Mouse (Mus musculus) neural tube, embryonic 12.5 days (tissue): ENCODE results near the gene Prdm4. TPM values are rescaled to one million over a fixed set of nuclear protein-coding genes. Genes with fewer than 3 reads are reported as not detected.
A peak's percentile ranks its signal among the peaks of the same experiment; 100 is the strongest.

Experiments used
- ATAC-seq: fragments of 200-750 bp; cut with Nextera tagmentation; 2 replicates; pipeline ENCODE4 v1.8.0; 2017; ENCODE audit warnings: low read depth, mild to moderate bottlenecking, moderate TSS enrichment, moderate library complexity; ENCODE audit not compliant: low FRiP score
- H3K27ac ChIP-seq: fragments of 300-500 bp; sonication (generic); 2 replicates; pipeline ENCODE4 v1.5.1; 2016
- H3K27me3 ChIP-seq: fragments of 300-500 bp; sonication (generic); replicated peaks from 2 replicates; pipeline ENCODE4 v1.6.1; 2016; ENCODE audit warnings: mild to moderate bottlenecking
- H3K36me3 ChIP-seq: fragments of 300-500 bp; sonication (generic); 2 replicates; pipeline ENCODE4 v1.6.1; 2016; ENCODE audit warnings: mild to moderate bottlenecking
- H3K4me1 ChIP-seq: fragments of 300-500 bp; sonication (generic); 2 replicates; pipeline ENCODE4 v1.6.1; 2016
- H3K4me2 ChIP-seq: fragments of 300-500 bp; sonication (generic); replicated peaks from 2 replicates; pipeline ENCODE4 v1.6.1; 2016; ENCODE audit warnings: mild to moderate bottlenecking
- H3K4me3 ChIP-seq: fragments of 300-500 bp; sonication (generic); 2 replicates; pipeline ENCODE4 v1.5.1; 2016
- H3K9ac ChIP-seq: fragments of 300-500 bp; sonication (generic); 2 replicates; pipeline ENCODE4 v1.6.1; 2016; ENCODE audit warnings: mild to moderate bottlenecking
- H3K9me3 ChIP-seq: fragments of 300-500 bp; sonication (generic); 2 replicates; pipeline ENCODE4 v1.6.1; 2016; ENCODE audit warnings: mild to moderate bottlenecking
- WGBS: fragments of 180-500 bp; shearing (Covaris S2); methylation state at CpG from one replicate; pipeline ENCODE4 v1.1.7; 2016; 5-methylcytosine and 5-hydroxymethylcytosine counted together
- polyA plus RNA-seq: library from polyadenylated mRNA; unstranded; fragments of >200 nt; fragmentation: Nextera tagmentation; extraction: Ambion mirVana; gene quantifications from 2 replicates; pipeline ENCODE4 v1.2.1, GENCODE M21; 2016

Gene Prdm4
- polyA plus RNA-seq = 32.2 and 37.3 TPM in 2 replicates

DNA sequence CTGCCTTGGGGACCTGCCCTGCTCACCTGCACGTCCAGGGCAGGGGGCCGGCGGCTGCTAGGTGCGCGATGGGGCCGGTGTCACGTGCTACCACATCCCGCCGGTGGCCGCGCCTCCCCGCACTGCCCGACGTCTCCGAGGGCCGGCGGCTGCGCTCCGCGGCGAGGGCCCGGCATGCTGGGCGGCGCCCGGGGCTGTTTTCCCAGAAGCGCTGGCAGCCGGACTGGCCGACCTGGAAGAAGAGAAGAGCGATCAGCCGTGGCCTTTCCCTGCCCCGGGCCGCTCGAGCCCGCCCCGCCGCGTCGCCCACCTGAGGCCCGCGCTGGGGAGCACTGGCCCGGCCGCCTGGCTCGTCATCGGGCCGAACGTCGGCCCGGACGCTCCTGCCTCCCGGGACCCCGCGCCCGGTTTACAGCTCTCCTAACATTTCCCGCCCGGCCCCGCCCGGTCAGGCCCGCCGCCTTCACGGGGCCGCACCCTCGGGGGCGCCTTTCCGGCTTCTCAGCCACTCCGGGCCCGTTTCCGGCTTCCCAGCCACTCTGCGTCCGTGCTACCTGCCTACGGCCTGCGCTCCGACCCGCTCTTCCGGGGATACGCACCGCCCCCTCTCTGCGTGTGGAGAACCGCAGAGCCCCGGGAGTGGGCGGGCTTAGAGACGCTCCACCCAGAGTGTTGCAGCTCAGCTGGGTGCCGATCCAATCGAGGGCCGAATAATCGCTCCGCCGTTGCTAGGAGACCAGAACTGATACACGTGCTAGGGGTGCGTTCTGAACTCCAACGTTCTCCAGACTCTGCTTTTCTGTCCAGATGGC is at the start of gene Prdm4:
Prdm4 (minus strand) TSS at position 645 of the 812 bp plus-strand sequence.
- Histone ChIP-seq H3K9me3 (no peaks in the 10 kb centered on the region), H3K27ac (peak within 1 kb of the TSS; percentile 59; the same call in 1 of the 2 replicates), H3K4me1 (peaks cover 10% of the 10 kb centered on the region), H3K4me3 (peak within 1 kb of the TSS; percentile 98), H3K36me3 (peaks cover 27% of the 10 kb centered on the region), H3K9ac (peak within 1 kb of the TSS; percentile 87), H3K27me3 (no peaks in the 10 kb centered on the region; the same call in 1 of the 2 replicates), H3K4me2 (peak within 1 kb of the TSS; percentile 61)
- under 1% methylated on average over 78 of the region's 90 CpGs for WGBS
- ATAC-seq = peak; percentile 99

DNA sequence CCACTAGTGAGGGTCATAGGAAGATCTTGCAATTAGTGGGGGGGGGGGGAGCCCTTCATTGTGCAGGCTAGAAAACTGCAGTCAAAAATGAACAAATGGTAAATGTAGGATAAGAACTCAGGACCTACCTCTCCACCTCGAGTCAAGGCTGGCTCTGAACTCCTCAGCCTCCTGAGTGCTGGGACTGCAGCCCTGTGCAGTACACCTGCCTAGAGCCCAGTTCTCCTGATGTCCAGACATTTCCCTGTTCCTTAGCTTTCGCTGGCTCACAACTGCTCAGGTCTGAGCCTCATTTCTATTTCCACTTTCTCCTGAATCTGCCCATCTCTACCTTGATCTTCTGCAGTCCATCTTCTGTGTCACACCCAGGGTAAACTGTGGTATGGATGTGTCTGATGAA is 49.5 kb upstream of the Prdm4 start:
- Histone ChIP-seq H3K9ac (no peak overlapping the region), H3K4me2 (no peak overlapping the region), H3K4me3 (no peak overlapping the region), H3K9me3 (no peaks in the 10 kb centered on the region), H3K27me3 (no peaks in the 10 kb centered on the region), H3K27ac (no peak overlapping the region), H3K4me1 (no peaks in the 10 kb centered on the region), H3K36me3 (no peaks in the 10 kb centered on the region)
- 56% methylated on average over 2 of the region's 2 CpGs for WGBS
- ATAC-seq = no peak

DNA sequence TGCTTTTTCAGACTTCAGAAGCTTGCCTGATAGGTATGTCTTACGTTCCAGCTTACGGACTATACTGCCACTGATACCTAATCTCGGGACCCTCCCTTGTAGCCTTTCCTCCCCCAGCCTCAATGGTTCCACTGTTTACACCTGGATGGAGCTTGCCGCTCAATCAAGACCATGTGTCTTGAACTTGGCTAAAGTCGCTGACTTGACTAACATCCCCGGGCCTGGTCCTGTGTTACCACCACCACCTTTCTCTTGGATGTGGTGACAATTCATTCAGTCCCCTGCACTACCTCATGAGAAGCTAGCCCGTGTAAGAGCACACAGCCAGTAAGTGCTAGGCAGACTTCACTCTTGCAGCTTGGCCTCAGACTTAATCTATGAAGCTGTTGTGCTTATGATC is 47.4 kb upstream of the Prdm4 start:
- Histone ChIP-seq H3K9ac (no peak overlapping the region), H3K27me3 (no peaks in the 10 kb centered on the region), H3K4me2 (no peak overlapping the region), H3K4me1 (no peaks in the 10 kb centered on the region), H3K27ac (no peak overlapping the region), H3K4me3 (no peak overlapping the region), H3K36me3 (no peaks in the 10 kb centered on the region), H3K9me3 (no peaks in the 10 kb centered on the region)
- ATAC-seq = no peak
- 93% methylated on average over 7 of the region's 7 CpGs for WGBS

DNA sequence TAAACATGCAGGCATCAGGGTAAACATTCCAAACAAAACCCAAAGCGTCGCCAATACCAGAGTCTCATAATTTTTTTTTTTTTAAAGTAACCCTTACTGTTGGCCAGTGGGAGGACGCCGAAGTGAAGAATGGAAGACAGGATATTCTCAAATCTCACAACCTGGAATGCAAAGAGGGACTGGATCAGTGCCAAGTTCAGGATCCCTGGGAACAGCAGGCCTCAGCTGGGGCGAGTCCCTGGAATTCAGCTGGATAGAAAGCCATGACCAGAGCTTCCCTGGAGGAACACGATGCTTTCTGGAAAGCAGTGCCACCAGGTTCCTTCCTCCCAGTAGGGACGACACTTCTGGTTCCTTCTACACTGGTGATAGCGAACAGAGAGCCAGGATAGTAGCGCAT is 46.0 kb upstream of the Prdm4 start:
- Histone ChIP-seq H3K4me2 (no peak overlapping the region), H3K9me3 (no peaks in the 10 kb centered on the region), H3K4me3 (no peak overlapping the region), H3K9ac (no peak overlapping the region), H3K27me3 (no peaks in the 10 kb centered on the region), H3K4me1 (no peaks in the 10 kb centered on the region), H3K36me3 (no peaks in the 10 kb centered on the region), H3K27ac (no peak overlapping the region)
- ATAC-seq = no peak
- WGBS = 74% methylated on average over 9 of the region's 9 CpGs

DNA sequence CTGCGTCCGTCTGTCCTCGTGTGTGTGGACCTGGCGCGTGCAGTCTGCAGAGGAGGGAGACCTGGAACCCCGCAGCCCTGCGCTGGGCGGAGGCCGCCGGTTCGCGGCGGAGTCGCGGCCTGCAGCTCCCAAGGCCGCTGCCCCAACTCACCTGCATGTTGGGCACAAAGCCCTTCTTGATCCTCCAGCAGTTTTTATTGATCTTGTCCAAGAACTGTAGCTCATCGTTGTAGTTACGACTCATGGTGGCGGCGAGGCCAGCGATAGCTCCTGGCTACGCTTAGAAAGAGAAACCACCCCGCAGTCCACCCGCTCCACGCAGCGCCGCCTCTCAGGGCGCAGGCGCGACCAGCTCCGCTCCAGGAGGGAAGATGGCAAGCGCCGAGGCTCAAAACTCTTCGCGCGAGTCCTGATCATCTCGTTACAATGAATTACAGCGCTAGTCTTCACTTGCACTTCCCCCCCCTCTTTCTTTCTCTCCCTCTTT is 40.6 kb upstream of the Prdm4 start, which contains the start of gene Rtcb:
Rtcb (minus strand) TSS at position 360 of the 487 bp plus-strand sequence.
- Histone ChIP-seq H3K4me2 (peak within 1 kb of the TSS; percentile 78), H3K4me1 (peaks cover 4% of the 10 kb centered on the region), H3K36me3 (peaks cover 16% of the 10 kb centered on the region), H3K9ac (peak within 1 kb of the TSS; percentile 72), H3K27ac (no peak within 1 kb of the TSS), H3K9me3 (no peaks in the 10 kb centered on the region), H3K4me3 (peak within 1 kb of the TSS; percentile 66), H3K27me3 (no peaks in the 10 kb centered on the region)
- ATAC-seq = peak; percentile 93
- 0% methylated on average over 38 of the region's 38 CpGs for WGBS

DNA sequence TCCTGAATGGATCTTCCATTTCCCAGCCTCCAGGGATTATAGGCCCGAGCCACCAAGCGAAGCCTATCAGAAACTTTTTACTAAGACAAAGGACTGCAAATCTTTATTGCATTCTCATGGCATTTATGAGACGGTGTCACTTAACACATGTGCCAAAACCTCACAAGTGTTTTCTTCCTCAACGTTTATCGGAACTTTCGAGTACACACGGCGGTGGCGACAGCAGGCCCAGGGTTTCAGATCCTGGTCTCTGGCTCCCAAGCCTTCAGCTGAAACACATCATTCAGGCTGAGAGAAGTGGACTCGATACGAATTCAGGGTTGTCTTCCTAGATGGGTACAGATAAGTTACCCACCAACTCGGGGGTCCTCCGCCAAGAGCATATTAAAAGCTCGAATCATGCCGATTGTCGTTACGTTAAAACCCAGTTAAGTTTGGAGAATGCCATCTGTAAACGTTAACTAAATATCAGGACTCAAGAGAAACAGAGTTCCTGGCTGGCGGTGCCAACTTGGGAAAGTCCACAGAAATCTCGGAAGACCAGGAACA is 40.0 kb upstream of the Prdm4 start:
- Histone ChIP-seq H3K27me3 (no peaks in the 10 kb centered on the region), H3K9ac (peak overlapping the region; percentile 72), H3K4me1 (peaks cover 4% of the 10 kb centered on the region), H3K9me3 (no peaks in the 10 kb centered on the region), H3K27ac (no peak overlapping the region), H3K4me3 (peak overlapping the region; percentile 66), H3K4me2 (peak overlapping the region; percentile 78), H3K36me3 (peaks cover 19% of the 10 kb centered on the region)
- ATAC-seq = peak; percentile 57
- WGBS = 7% methylated on average over 20 of the region's 20 CpGs

DNA sequence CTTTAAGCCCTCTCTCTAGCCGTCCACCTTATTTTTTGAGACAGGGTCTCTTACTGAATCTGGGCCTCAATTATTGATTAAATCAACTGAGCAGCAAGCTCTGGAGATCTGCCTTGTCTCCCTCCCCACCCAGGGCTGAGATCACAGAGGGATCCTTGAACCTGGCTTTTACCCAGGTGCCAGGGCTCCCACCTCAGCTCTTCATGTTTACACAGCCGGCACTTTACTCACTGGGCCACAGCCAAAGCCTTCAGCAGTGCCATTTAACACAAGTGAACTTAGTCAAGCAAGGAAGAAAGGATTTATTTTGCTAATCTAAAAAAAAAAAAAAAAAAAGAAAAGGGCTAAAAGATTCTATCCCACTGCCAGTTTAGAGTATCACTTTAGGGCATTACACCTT is 37.5 kb upstream of the Prdm4 start:
- Histone ChIP-seq H3K4me1 (peaks cover 4% of the 10 kb centered on the region), H3K27me3 (no peaks in the 10 kb centered on the region), H3K4me3 (no peak overlapping the region), H3K9ac (no peak overlapping the region), H3K9me3 (no peaks in the 10 kb centered on the region), H3K4me2 (no peak overlapping the region), H3K36me3 (peaks cover 34% of the 10 kb centered on the region), H3K27ac (no peak overlapping the region)
- WGBS = 92% methylated on average over 2 of the region's 2 CpGs
- no peak for ATAC-seq

DNA sequence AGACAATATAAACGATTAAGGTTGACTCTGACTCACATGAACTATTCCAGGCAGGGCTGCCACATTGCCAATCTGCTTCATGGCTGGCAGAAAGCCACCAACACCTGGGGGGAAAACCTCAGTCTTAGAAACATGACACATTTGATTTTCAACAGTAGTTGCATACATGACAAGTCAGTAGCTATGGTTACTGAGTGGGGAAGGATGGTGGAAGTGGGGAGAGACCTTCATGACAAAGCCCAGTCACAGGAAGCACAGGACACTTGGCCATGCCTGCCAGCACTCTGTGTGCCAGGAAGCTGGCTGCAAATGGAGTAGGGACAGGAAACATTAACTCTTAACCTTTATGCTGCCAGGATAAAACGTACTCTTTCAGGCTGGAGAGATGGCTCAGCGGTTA is 36.5 kb upstream of the Prdm4 start:
- Histone ChIP-seq H3K27me3 (no peaks in the 10 kb centered on the region), H3K27ac (no peak overlapping the region), H3K4me2 (no peak overlapping the region), H3K4me1 (peaks cover 4% of the 10 kb centered on the region), H3K9ac (no peak overlapping the region), H3K36me3 (peaks cover 44% of the 10 kb centered on the region), H3K4me3 (no peak overlapping the region), H3K9me3 (no peaks in the 10 kb centered on the region)
- WGBS = 83% methylated on average over 3 of the region's 3 CpGs
- ATAC-seq = no peak

DNA sequence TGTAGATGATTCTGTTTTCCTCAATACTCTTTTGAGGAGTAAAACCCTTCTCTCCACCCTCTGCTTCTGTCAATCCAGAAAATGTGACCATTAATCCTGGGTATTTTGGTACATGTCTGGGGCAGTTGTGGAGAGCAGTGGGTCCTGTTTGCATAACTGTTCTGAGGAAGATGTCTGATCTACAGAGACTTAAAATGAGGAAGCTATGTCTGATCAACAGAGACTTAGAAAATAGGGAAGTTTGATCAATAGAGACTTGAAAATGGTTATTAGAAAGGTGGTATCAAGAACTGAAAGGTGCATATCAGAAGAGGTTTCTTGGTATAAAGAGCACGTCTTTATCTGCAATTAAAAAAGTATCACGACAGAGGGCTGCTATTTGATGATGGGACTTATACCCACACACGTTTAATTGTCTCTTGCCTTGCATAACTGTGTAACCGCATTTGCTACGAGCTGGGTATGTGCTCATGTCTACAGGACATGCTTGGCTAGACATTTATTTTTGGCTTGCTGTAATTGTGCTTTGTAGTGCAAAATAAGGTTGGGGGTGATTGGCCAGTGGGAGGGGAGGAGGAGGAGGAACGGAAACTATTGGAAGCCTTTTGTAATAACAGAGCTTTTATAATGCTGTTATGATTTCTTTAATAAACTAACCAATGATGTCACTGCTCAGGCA is 35.0 kb upstream of the Prdm4 start:
- ATAC-seq = no peak
- H3K36me3 ChIP-seq = peaks cover 53% of the 10 kb centered on the region
- H3K4me3 ChIP-seq = no peak overlapping the region
- H3K4me1 ChIP-seq = peaks cover 4% of the 10 kb centered on the region
- no peak overlapping the region for H3K4me2 ChIP-seq
- no peaks in the 10 kb centered on the region for H3K27me3 ChIP-seq
- no peak overlapping the region for H3K27ac ChIP-seq
- no peaks in the 10 kb centered on the region for H3K9me3 ChIP-seq
- 96% methylated on average over 6 of the region's 6 CpGs for WGBS
- no peak overlapping the region for H3K9ac ChIP-seq

DNA sequence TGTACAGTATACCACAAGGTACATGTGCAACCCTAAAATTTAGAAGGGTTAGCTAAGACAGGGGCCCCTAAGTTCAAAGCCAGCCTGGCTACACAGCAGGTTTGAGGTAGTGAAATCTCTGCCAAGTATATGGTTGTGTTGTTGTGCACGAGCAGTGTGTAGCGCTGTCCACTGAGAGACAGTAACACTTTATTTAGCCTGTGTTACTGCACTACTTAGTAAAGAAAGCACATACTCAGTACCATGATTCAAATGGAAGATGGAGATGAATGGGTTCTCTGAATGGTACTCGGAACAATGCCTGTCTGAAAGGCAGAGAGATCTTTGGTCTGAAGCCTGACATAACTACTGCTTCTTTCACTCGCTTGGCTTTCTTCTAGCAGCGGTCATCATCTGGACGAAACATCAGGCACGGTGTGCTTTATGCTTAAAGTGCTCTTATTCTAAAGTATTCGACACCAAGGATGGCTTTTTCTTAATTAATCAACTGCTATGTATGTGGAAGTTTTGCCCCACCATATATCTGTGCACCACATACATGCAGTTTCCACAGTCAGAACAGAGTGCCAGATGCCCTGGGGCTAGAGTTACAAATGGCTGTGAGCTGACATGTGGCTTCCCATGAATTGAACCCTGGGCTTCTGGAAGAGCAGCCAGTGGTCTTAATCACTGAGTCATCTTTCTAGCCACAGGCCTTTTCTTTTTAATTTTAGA is 31.7 kb upstream of the Prdm4 start:
- H3K36me3 ChIP-seq = peaks cover 76% of the 10 kb centered on the region
- H3K4me3 ChIP-seq = no peak overlapping the region
- no peak overlapping the region for H3K4me2 ChIP-seq
- H3K9me3 ChIP-seq = no peaks in the 10 kb centered on the region
- H3K27ac ChIP-seq = no peak overlapping the region
- no peaks in the 10 kb centered on the region for H3K27me3 ChIP-seq
- WGBS = 58% methylated on average over 8 of the region's 8 CpGs
- H3K4me1 ChIP-seq = no peaks in the 10 kb centered on the region
- H3K9ac ChIP-seq = no peak overlapping the region
- ATAC-seq = peak; percentile 61; the same call in 1 of the 2 replicates

DNA sequence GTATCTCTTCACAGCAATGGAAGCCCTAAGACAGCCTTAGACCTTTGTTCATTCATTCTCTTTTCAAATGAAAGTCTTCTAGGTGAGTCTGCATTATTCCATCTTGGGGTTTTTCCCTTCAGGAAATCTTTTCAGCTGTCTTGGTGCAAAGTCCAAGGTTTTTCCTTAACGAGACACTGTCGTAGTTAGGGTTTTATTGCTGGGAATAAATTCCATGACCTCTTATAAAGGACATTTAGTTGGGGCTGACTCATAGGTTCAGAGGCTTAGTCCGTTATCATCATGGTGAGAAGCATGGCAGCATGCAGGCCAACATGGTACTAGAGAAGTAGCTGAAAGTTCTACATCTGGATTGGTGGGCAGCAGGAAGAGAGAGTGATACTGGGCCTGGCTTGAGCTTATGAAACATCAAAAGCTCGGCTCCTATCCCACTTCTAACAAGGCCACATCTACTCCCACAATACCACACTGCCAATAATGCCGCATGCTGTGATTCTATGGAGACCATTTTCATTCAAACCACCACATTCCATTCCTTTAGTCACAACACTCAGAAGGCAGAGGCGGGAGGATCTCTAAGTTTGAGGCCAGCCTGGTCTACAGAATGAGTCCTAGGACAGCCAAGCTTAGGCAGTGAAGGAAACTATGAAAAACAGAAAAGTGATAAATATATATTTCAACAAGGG is 19.5 kb upstream of the Prdm4 start:
- no peak overlapping the region for H3K9ac ChIP-seq
- H3K27me3 ChIP-seq = no peaks in the 10 kb centered on the region
- no peak overlapping the region for H3K27ac ChIP-seq
- H3K36me3 ChIP-seq = peaks cover 58% of the 10 kb centered on the region
- no peak overlapping the region for H3K4me2 ChIP-seq
- WGBS = 96% methylated on average over 6 of the region's 6 CpGs
- H3K4me1 ChIP-seq = no peaks in the 10 kb centered on the region
- H3K9me3 ChIP-seq = 0 out of 2 replicates have a peak, but pooled peaks cover 5% of the 10 kb centered on the region
- H3K4me3 ChIP-seq = no peak overlapping the region
- ATAC-seq = no peak
